Mouse (Mus musculus) limb, embryonic 13.5 days (tissue): Measurements from ENCODE around the gene Rftn2. TPM values are rescaled to one million over a fixed set of nuclear protein-coding genes. Genes with fewer than 3 reads are reported as not detected.

Experiments used
- ATAC-seq: fragments of 200-750 bp; cut with Nextera tagmentation; 2 replicates; pipeline ENCODE4 v1.8.0; 2017; ENCODE audit warnings: low read depth, moderate number of reproducible peaks, moderate TSS enrichment; ENCODE audit not compliant: low FRiP score
- H3K27ac ChIP-seq: fragments of 300-500 bp; sonication (generic); 2 replicates; pipeline ENCODE4 v1.5.1; 2015; ENCODE audit warnings: inconsistent platforms, mild to moderate bottlenecking, moderate library complexity
- H3K27me3 ChIP-seq: fragments of 300-500 bp; sonication (generic); 2 replicates; pipeline ENCODE4 v1.6.1; 2015; ENCODE audit warnings: mild to moderate bottlenecking, inconsistent platforms
- H3K36me3 ChIP-seq: fragments of 300-500 bp; sonication (generic); 2 replicates; pipeline ENCODE4 v1.6.1; 2015; ENCODE audit warnings: inconsistent platforms, mild to moderate bottlenecking, moderate library complexity
- H3K4me1 ChIP-seq: fragments of 300-500 bp; sonication (generic); 2 replicates; pipeline ENCODE4 v1.6.1; 2015; ENCODE audit warnings: inconsistent platforms
- H3K4me2 ChIP-seq: fragments of 300-500 bp; sonication (generic); replicated peaks from 2 replicates; pipeline ENCODE4 v1.6.1; 2015; ENCODE audit warnings: inconsistent platforms, mild to moderate bottlenecking, moderate library complexity
- H3K4me3 ChIP-seq: fragments of 300-500 bp; sonication (generic); 2 replicates; pipeline ENCODE4 v1.5.1; 2015; ENCODE audit warnings: moderate library complexity, mild to moderate bottlenecking, inconsistent platforms
- H3K9ac ChIP-seq: fragments of 300-500 bp; sonication (generic); 2 replicates; pipeline ENCODE4 v1.6.1; 2015; ENCODE audit warnings: mild to moderate bottlenecking, inconsistent platforms
- H3K9me3 ChIP-seq: fragments of 300-500 bp; sonication (generic); 2 replicates; pipeline ENCODE4 v1.6.1; 2016; ENCODE audit warnings: inconsistent platforms
- WGBS: fragments of 180-500 bp; shearing (Covaris S2); methylation state at CpG from one replicate; pipeline ENCODE4 v1.1.7; 2015; 5-methylcytosine and 5-hydroxymethylcytosine counted together
- polyA plus RNA-seq: library from polyadenylated mRNA; unstranded; fragments of >200 nt; fragmentation: Nextera tagmentation; extraction: Ambion mirVana; gene quantifications from 2 replicates; pipeline ENCODE4 v1.2.1, GENCODE M21; 2015

Rftn2 gene
- polyA plus RNA-seq, 1 experiment from 2014 or later, result 37.0 TPM

GRCm38 (mm10) chr1:55161895-55162294, 64.7 kb downstream of the Rftn2 start:
- H3K4me3 ChIP-seq, result no peak overlapping the region
- H3K27ac ChIP-seq, result no peak overlapping the region
- no peaks in the 10 kb centered on the region for H3K27me3 ChIP-seq
- H3K4me1 ChIP-seq, result no peaks in the 10 kb centered on the region
- 66% methylated on average over 7 of the region's 7 CpGs for WGBS
- no peak overlapping the region for H3K9ac ChIP-seq
- H3K36me3 ChIP-seq, result peaks cover 37% of the 10 kb centered on the region
- no peak overlapping the region for H3K4me2 ChIP-seq
- no peaks in the 10 kb centered on the region for H3K9me3 ChIP-seq
- ATAC-seq, result no peak

- WGBS, result 91% methylated on average over 17 of the region's 17 CpGs
- H3K9me3 ChIP-seq, result no peaks in the 10 kb centered on the region
- H3K4me2 ChIP-seq, result no peak overlapping the region
- peak overlapping the region; percentile 28; the same call in 1 of the 2 replicates for H3K27ac ChIP-seq
- H3K4me3 ChIP-seq, result no peak overlapping the region
- no peaks in the 10 kb centered on the region for H3K27me3 ChIP-seq
- H3K36me3 ChIP-seq, result peaks cover 41% of the 10 kb centered on the region
- no peaks in the 10 kb centered on the region for H3K4me1 ChIP-seq
- no peak overlapping the region for H3K9ac ChIP-seq
- no peak for ATAC-seq
Observed at GRCm38 (mm10) chr1:55160831-55161638, 65.5 kb downstream of the Rftn2 start.

GRCm38 (mm10) chr1:55160218-55160617, 66.4 kb downstream of the Rftn2 start:
- WGBS, result 93% methylated on average over 3 of the region's 3 CpGs
- no peak overlapping the region for H3K27ac ChIP-seq
- H3K27me3 ChIP-seq, result no peaks in the 10 kb centered on the region
- no peaks in the 10 kb centered on the region for H3K4me1 ChIP-seq
- no peak overlapping the region for H3K4me3 ChIP-seq
- peaks cover 49% of the 10 kb centered on the region for H3K36me3 ChIP-seq
- ATAC-seq, result no peak
- no peak overlapping the region for H3K9ac ChIP-seq
- H3K4me2 ChIP-seq, result no peak overlapping the region
- no peaks in the 10 kb centered on the region for H3K9me3 ChIP-seq

GRCm38 (mm10) chr1:55158821-55159220, 67.8 kb downstream of the Rftn2 start:
- Histone ChIP-seq H3K27ac (no peak overlapping the region), H3K9ac (no peak overlapping the region), H3K27me3 (no peaks in the 10 kb centered on the region), H3K4me3 (no peak overlapping the region), H3K4me2 (no peak overlapping the region), H3K4me1 (no peaks in the 10 kb centered on the region), H3K9me3 (no peaks in the 10 kb centered on the region), H3K36me3 (peaks cover 56% of the 10 kb centered on the region)
- 91% methylated on average over 8 of the region's 8 CpGs for WGBS
- ATAC-seq, result no peak

GRCm38 (mm10) chr1:55158211-55158610, 68.4 kb downstream of the Rftn2 start:
- Histone ChIP-seq H3K27ac (no peak overlapping the region), H3K36me3 (peaks cover 58% of the 10 kb centered on the region), H3K9ac (no peak overlapping the region)

GRCm38 (mm10) chr1:55157329-55157728, 69.3 kb downstream of the Rftn2 start:
- Histone ChIP-seq H3K27ac (no peak overlapping the region), H3K27me3 (no peaks in the 10 kb centered on the region), H3K4me3 (no peak overlapping the region), H3K9ac (no peak overlapping the region), H3K36me3 (peaks cover 65% of the 10 kb centered on the region), H3K9me3 (no peaks in the 10 kb centered on the region), H3K4me2 (no peak overlapping the region), H3K4me1 (no peaks in the 10 kb centered on the region)
- 97% methylated on average over 4 of the region's 4 CpGs for WGBS
- ATAC-seq, result no peak

More at GRCm38 (mm10) chr1:55158211-55158610, 68.4 kb downstream of the Rftn2 start:
- H3K4me3 ChIP-seq, result no peak overlapping the region
- H3K27me3 ChIP-seq, result no peaks in the 10 kb centered on the region
- no peaks in the 10 kb centered on the region for H3K9me3 ChIP-seq
- WGBS, result 94% methylated on average over 3 of the region's 3 CpGs
- H3K4me2 ChIP-seq, result no peak overlapping the region
- ATAC-seq, result no peak
- no peaks in the 10 kb centered on the region for H3K4me1 ChIP-seq

- H3K36me3 ChIP-seq, result peaks cover 59% of the 10 kb centered on the region
- no peak overlapping the region for H3K4me3 ChIP-seq
- ATAC-seq, result no peak
- no peak overlapping the region for H3K4me2 ChIP-seq
- H3K9me3 ChIP-seq, result no peaks in the 10 kb centered on the region
- H3K4me1 ChIP-seq, result no peaks in the 10 kb centered on the region
- WGBS, result 96% methylated on average over 7 of the region's 7 CpGs
- no peaks in the 10 kb centered on the region for H3K27me3 ChIP-seq
- H3K27ac ChIP-seq, result no peak overlapping the region
- no peak overlapping the region for H3K9ac ChIP-seq
Observed at GRCm38 (mm10) chr1:55145556-55145955, 81.0 kb downstream of the Rftn2 start.

- Histone ChIP-seq H3K9me3 (no peaks in the 10 kb centered on the region), H3K4me3 (no peak overlapping the region), H3K27me3 (no peaks in the 10 kb centered on the region), H3K9ac (no peak overlapping the region), H3K4me2 (no peak overlapping the region), H3K36me3 (peaks cover 56% of the 10 kb centered on the region), H3K27ac (no peak overlapping the region), H3K4me1 (no peaks in the 10 kb centered on the region)
- 94% methylated on average over 4 of the region's 4 CpGs for WGBS
- ATAC-seq, result no peak
Observed at GRCm38 (mm10) chr1:55144338-55144737, 82.2 kb downstream of the Rftn2 start.

- Histone ChIP-seq H3K4me1 (peaks cover 16% of the 10 kb centered on the region), H3K4me3 (no peak overlapping the region), H3K9me3 (no peaks in the 10 kb centered on the region), H3K27me3 (no peaks in the 10 kb centered on the region), H3K36me3 (peaks cover 36% of the 10 kb centered on the region), H3K9ac (no peak overlapping the region), H3K4me2 (no peak overlapping the region), H3K27ac (no peak overlapping the region)
- 94% methylated on average over 1 of the region's 1 CpGs for WGBS
- ATAC-seq, result no peak
Observed at GRCm38 (mm10) chr1:55135846-55136245, 90.7 kb downstream of the Rftn2 start.

GRCm38 (mm10) chr1:55134301-55134700, 92.3 kb downstream of the Rftn2 start:
- Histone ChIP-seq H3K4me2 (no peak overlapping the region), H3K4me1 (peaks cover 16% of the 10 kb centered on the region), H3K36me3 (peaks cover 25% of the 10 kb centered on the region), H3K27ac (no peak overlapping the region), H3K9me3 (no peaks in the 10 kb centered on the region), H3K27me3 (no peaks in the 10 kb centered on the region), H3K4me3 (no peak overlapping the region), H3K9ac (no peak overlapping the region)
- no peak for ATAC-seq
- over 99% methylated on average over 3 of the region's 3 CpGs for WGBS

- Histone ChIP-seq H3K27ac (no peak overlapping the region), H3K9ac (no peak overlapping the region), H3K27me3 (no peaks in the 10 kb centered on the region), H3K4me1 (peaks cover 16% of the 10 kb centered on the region), H3K4me2 (0 out of 2 replicates have a peak overlapping the region, but pooled peaks have one; percentile 21), H3K4me3 (no peak overlapping the region), H3K36me3 (peaks cover 19% of the 10 kb centered on the region), H3K9me3 (no peaks in the 10 kb centered on the region)
- WGBS, result 69% methylated on average over 2 of the region's 2 CpGs
- ATAC-seq, result no peak
Observed at GRCm38 (mm10) chr1:55133173-55133572, 93.4 kb downstream of the Rftn2 start.

GRCm38 (mm10) chr1:55132308-55132707, 94.3 kb downstream of the Rftn2 start:
- peaks cover 12% of the 10 kb centered on the region for H3K36me3 ChIP-seq
- WGBS, result 76% methylated on average over 4 of the region's 4 CpGs
- no peaks in the 10 kb centered on the region for H3K9me3 ChIP-seq
- peak overlapping the region; percentile 99 for H3K9ac ChIP-seq
- peak overlapping the region; percentile 73 for H3K4me2 ChIP-seq
- H3K4me1 ChIP-seq, result peaks cover 16% of the 10 kb centered on the region
- H3K27me3 ChIP-seq, result no peaks in the 10 kb centered on the region
- no peak overlapping the region for H3K27ac ChIP-seq
- peak overlapping the region; percentile 99 for H3K4me3 ChIP-seq
- ATAC-seq, result no peak
